Mouse (Mus musculus) CH12.LX (cell line): Measurements from ENCODE around the gene Dscaml1.
A peak's percentile ranks its signal among the peaks of the same experiment; 100 is the strongest.

Experiments
- CTCF ChIP-seq, 2 experiments: IDR thresholded peaks in 1 of 2; conservative IDR thresholded peaks in 1 of 2; 2 replicates each; pipeline ENCODE4 v1.5.1; 2011 to 2012; ENCODE audit warnings: low read depth in 2 of 2, low read length in 2 of 2, improper control_type of control experiment in 1 of 2, inconsistent platforms in 1 of 2, mild to moderate bottlenecking in 1 of 2, moderate library complexity in 1 of 2
- EP300 ChIP-seq: IDR thresholded peaks from 2 replicates; pipeline ENCODE4 v1.6.1; 2011; ENCODE audit warnings: low read length, improper control_type of control experiment
- GABPA ChIP-seq: IDR thresholded peaks from 2 replicates; pipeline ENCODE4 v1.6.1; 2012; ENCODE audit warnings: low read depth, low read length, improper control_type of control experiment, inconsistent platforms; ENCODE audit not compliant: insufficient replicate concordance
- HCFC1 ChIP-seq: IDR thresholded peaks from 2 replicates; pipeline ENCODE4 v1.6.1; 2012; ENCODE audit warnings: low read depth, mild to moderate bottlenecking, inconsistent platforms, low read length, improper control_type of control experiment
- MAFK ChIP-seq: IDR thresholded peaks from 2 replicates; pipeline ENCODE4 v1.6.1; 2011; ENCODE audit warnings: low read length, improper control_type of control experiment; ENCODE audit not compliant: insufficient replicate concordance
- MAX ChIP-seq: IDR thresholded peaks from 2 replicates; pipeline ENCODE4 v1.6.1; 2011; ENCODE audit warnings: low read length, improper control_type of control experiment
- MAZ ChIP-seq: IDR thresholded peaks from 2 replicates; pipeline ENCODE4 v1.6.1; 2012; ENCODE audit warnings: low read depth, mild to moderate bottlenecking, inconsistent platforms, low read length, improper control_type of control experiment, moderate library complexity
- MXI1 ChIP-seq: IDR thresholded peaks from 2 replicates; pipeline ENCODE4 v1.6.1; 2011; ENCODE audit warnings: mild to moderate bottlenecking, low read depth, low read length, improper control_type of control experiment
- NRF1 ChIP-seq: IDR thresholded peaks from 2 replicates; pipeline ENCODE4 v1.6.1; 2014; ENCODE audit warnings: low read depth, mild to moderate bottlenecking, inconsistent platforms, low read length, improper control_type of control experiment, moderate library complexity
- POLR2A ChIP-seq: IDR thresholded peaks from 2 replicates; pipeline ENCODE4 v1.6.1; 2011; ENCODE audit warnings: low read depth, mild to moderate bottlenecking, improper control_type of control experiment, low read length
- SIN3A ChIP-seq: IDR thresholded peaks from 2 replicates; pipeline ENCODE4 v1.6.1; 2012; ENCODE audit warnings: low read length, improper control_type of control experiment, inconsistent platforms
- TBP ChIP-seq: conservative IDR thresholded peaks from 2 replicates; pipeline ENCODE4 v1.6.1; 2011; ENCODE audit warnings: low read depth, low read length, improper control_type of control experiment
- ZC3H11A ChIP-seq: IDR thresholded peaks from 2 replicates; pipeline ENCODE4 v1.6.1; 2012; ENCODE audit warnings: low read depth, mild to moderate bottlenecking, inconsistent platforms, low read length, improper control_type of control experiment
- ZNF384 ChIP-seq: IDR thresholded peaks from 2 replicates; pipeline ENCODE4 v1.6.1; 2012; ENCODE audit warnings: low read depth, low read length, improper control_type of control experiment, inconsistent platforms

DNA sequence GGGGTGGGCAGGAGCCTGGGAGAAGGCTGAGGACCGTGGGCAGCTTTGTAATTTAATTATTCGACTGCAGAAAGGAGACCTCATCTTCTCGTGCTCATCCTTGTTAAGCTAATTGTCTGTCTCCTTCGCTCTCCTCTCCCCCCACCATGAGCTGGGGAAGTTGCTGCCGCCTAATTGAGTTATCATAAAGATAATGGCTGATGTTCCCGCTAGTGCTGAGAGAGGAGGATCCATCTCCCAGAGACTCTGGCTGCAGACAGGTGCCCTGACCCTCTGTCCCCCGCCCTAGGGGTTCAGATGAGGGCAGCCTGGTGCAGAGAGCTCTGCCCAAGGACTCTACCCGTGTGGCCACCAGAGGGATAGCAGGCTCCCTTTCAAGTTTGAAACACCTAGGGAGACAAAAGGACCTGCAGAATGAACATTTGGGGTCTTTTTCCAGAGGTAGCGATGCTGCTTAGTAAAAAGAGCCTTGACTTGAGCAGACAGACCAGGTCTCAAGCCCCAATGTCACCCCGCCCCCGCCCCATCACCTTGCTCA lies 256.1 kb downstream of the Dscaml1 start:
- no peak for TF ChIP-seq MAZ
- TF ChIP-seq ZC3H11A = no peak
- TF ChIP-seq MAX = no peak
- no peak for TF ChIP-seq MXI1
- TF ChIP-seq CTCF (conservative IDR thresholded peaks at IDR 0.05 in 1 of 2, IDR thresholded peaks at IDR 0.05 in 1 of 2; ENCODE audit: low read depth in 2 of 2, low read length in 2 of 2) = peak in 1 of 2 experiments; percentile 31; a peak in 2 of 4 replicates
- no peak for TF ChIP-seq EP300
- TF ChIP-seq SIN3A = no peak
- TF ChIP-seq ZNF384 = no peak
- no peak for TF ChIP-seq GABPA
- TF ChIP-seq POLR2A = no peak
- TF ChIP-seq NRF1 = no peak
- TF ChIP-seq HCFC1 = no peak
- no peak for TF ChIP-seq TBP
- TF ChIP-seq MAFK = no peak
